Mouse (Mus musculus): ENCODE results near the gene C8a.

The C8a gene

GRCm38 (mm10) chr4:104838342-104838741 is 37.9 kb downstream of the C8a start:
- DNase-seq = no peak

GRCm38 (mm10) chr4:104835096-104835495 is 41.1 kb downstream of the C8a start:
- no peak for DNase-seq

- no peak for DNase-seq
Observed at GRCm38 (mm10) chr4:104828939-104829338, 47.3 kb downstream of the C8a start.

- peak; percentile 54 for DNase-seq
Observed at GRCm38 (mm10) chr4:104824381-104825077, 51.7 kb downstream of the C8a start.

GRCm38 (mm10) chr4:104823597-104824101 is 52.5 kb downstream of the C8a start:
- no peak for DNase-seq

- DNase-seq = no peak
Observed at GRCm38 (mm10) chr4:104819891-104820290, 56.3 kb downstream of the C8a start.

GRCm38 (mm10) chr4:104818986-104819385 is 57.2 kb downstream of the C8a start:
- DNase-seq = no peak

- DNase-seq = no peak
Observed at GRCm38 (mm10) chr4:104817509-104817908, 58.7 kb downstream of the C8a start.

- DNase-seq = no peak
Observed at GRCm38 (mm10) chr4:104816519-104817232, 59.5 kb downstream of the C8a start.

- no peak for DNase-seq
Observed at GRCm38 (mm10) chr4:104813617-104814016, 62.6 kb downstream of the C8a start.

GRCm38 (mm10) chr4:104810710-104811286 is 65.4 kb downstream of the C8a start:
- DNase-seq = no peak

GRCm38 (mm10) chr4:104805414-104806257 is 70.6 kb downstream of the C8a start:
- no peak for DNase-seq

GRCm38 (mm10) chr4:104804100-104804499 is 72.1 kb downstream of the C8a start:
- DNase-seq = no peak

GRCm38 (mm10) chr4:104801625-104802024 is 74.6 kb downstream of the C8a start:
- no peak for DNase-seq

- DNase-seq = no peak
Observed at GRCm38 (mm10) chr4:104798951-104799350, 77.2 kb downstream of the C8a start.

- DNase-seq = no peak
Observed at GRCm38 (mm10) chr4:104792111-104792510, 84.1 kb downstream of the C8a start.

GRCm38 (mm10) chr4:104782346-104782745 is 93.9 kb downstream of the C8a start:
- DNase-seq = no peak

- DNase-seq = no peak
Observed at GRCm38 (mm10) chr4:104781441-104781840, 94.8 kb downstream of the C8a start.

- no peak for DNase-seq
Observed at GRCm38 (mm10) chr4:104779460-104779859, 96.7 kb downstream of the C8a start.

GRCm38 (mm10) chr4:104775601-104776000 is 100.6 kb downstream of the C8a start:
- DNase-seq = no peak

GRCm38 (mm10) chr4:104770331-104770730 is 105.9 kb downstream of the C8a start:
- no peak for DNase-seq

GRCm38 (mm10) chr4:104769602-104770001 is 106.6 kb downstream of the C8a start:
- DNase-seq = no peak

- DNase-seq = no peak
Observed at GRCm38 (mm10) chr4:104768190-104768589, 108.0 kb downstream of the C8a start.
